Comparison of ENCODE assay signal across 8 mouse cellular contexts in genomic region chr6:135377583-135378319, GRCm38 (mm10). TPM values are rescaled to one million over a fixed set of nuclear protein-coding genes. Genes with fewer than 3 reads are reported as not detected.
DNase-seq lines count a peak whose midpoint lies in the region; ATAC-seq lines count a peak whose summit lies in the region.

No protein-coding gene starts in this region.

- H3K27me3 ChIP-seq in limb, embryonic 12.5 days = peaks cover 8% of the 10 kb centered on the region; the same call in 1 of the 2 replicates
- peaks cover 14% of the 10 kb centered on the region; the same call in 1 of the 2 replicates for H3K27me3 ChIP-seq in midbrain, embryonic 12.5 days
- no peaks in the 10 kb centered on the region for H3K27me3 ChIP-seq in splenic B cell, adult 2 months (ENCODE audit: control insufficient read depth, insufficient read depth, low read length, poor library complexity, severe bottlenecking)

- peak overlapping the region; percentile 46 for H3K4me2 ChIP-seq in limb, embryonic 12.5 days
- peak overlapping the region; percentile 52 for H3K4me2 ChIP-seq in midbrain, embryonic 12.5 days (replicated peaks)

- 25% methylated on average over 16 of the region's 16 CpGs for WGBS in limb, embryonic 12.5 days
- 23% methylated on average over 16 of the region's 16 CpGs for WGBS in midbrain, embryonic 12.5 days

- H3K9ac ChIP-seq in limb, embryonic 12.5 days (replicated peaks) = no peak overlapping the region
- no peak overlapping the region for H3K9ac ChIP-seq in midbrain, embryonic 12.5 days (replicated peaks)

- DNase-seq in 3T3-L1 (ENCODE audit: low read depth, low spot score) = peak; percentile 70
- DNase-seq in adrenal gland, adult (ENCODE audit: inconsistent age in 2 of 2, low spot score in 1 of 2) = peak; percentile 58 to 90
- peak; percentile 71 for DNase-seq in embryo, embryonic 10 days (ENCODE audit: low spot score)
- DNase-seq in kidney, adult 18-20 months = peak; percentile 69
- peak; percentile 75 for DNase-seq in splenic B cell, adult 2 months (ENCODE audit: low read depth, low spot score)

- H3K36me3 ChIP-seq in limb, embryonic 12.5 days = peaks cover 24% of the 10 kb centered on the region
- H3K36me3 ChIP-seq in midbrain, embryonic 12.5 days = no peaks in the 10 kb centered on the region
- no peaks in the 10 kb centered on the region for H3K36me3 ChIP-seq in splenic B cell, adult 2 months (ENCODE audit: control insufficient read depth, insufficient read depth, low read length, poor library complexity, severe bottlenecking)

- peaks cover 17% of the 10 kb centered on the region for H3K4me1 ChIP-seq in limb, embryonic 12.5 days (replicated peaks)
- H3K4me1 ChIP-seq in midbrain, embryonic 12.5 days = peaks cover 10% of the 10 kb centered on the region; the same call in 1 of the 2 replicates

- H3K4me3 ChIP-seq in limb, embryonic 12.5 days (replicated peaks) = peak overlapping the region; percentile 18; the same call in 1 of the 2 replicates
- peak overlapping the region; percentile 29 for H3K4me3 ChIP-seq in midbrain, embryonic 12.5 days

- no peaks in the 10 kb centered on the region for H3K9me3 ChIP-seq in limb, embryonic 12.5 days
- no peaks in the 10 kb centered on the region for H3K9me3 ChIP-seq in midbrain, embryonic 12.5 days

- ATAC-seq in granulocyte monocyte progenitor cell, adult 5-6 weeks (replicated peaks; ENCODE audit: poor library complexity, severe bottlenecking) = peak; percentile 86
- peak; percentile 11; the same call in 1 of the 2 replicates for ATAC-seq in limb, embryonic 12.5 days (ENCODE audit: insufficient number of reproducible peaks, insufficient read depth, low FRiP score, low TSS enrichment, low read depth)
- ATAC-seq in midbrain, embryonic 12.5 days (ENCODE audit: low FRiP score, low read depth) = peak; percentile 52; the same call in 1 of the 2 replicates

- H3K27ac ChIP-seq in limb, embryonic 12.5 days = no peak overlapping the region
- H3K27ac ChIP-seq in midbrain, embryonic 12.5 days (replicated peaks) = no peak overlapping the region

RNA-seq across cellular contexts. Expression of gene Emp1, which starts 15.4 kb away (rescaled TPM):
- not detected in 2 replicates for total RNA-seq in granulocyte monocyte progenitor cell, adult 5-6 weeks (2014; fragmentation: Nextera tagmentation)
- not detected in 2 replicates for total RNA-seq in granulocyte monocyte progenitor cell, adult 5-6 weeks (2017)
- polyA plus RNA-seq in limb, embryonic 12.5 days (2016; fragmentation: Nextera tagmentation; extraction: Ambion mirVana) = 38.0 and 39.4 TPM in 2 replicates
- 11.6 and 16.8 TPM in 2 replicates for polyA plus RNA-seq in midbrain, embryonic 12.5 days (2016; fragmentation: Nextera tagmentation; extraction: Ambion mirVana)

Comparison
In these comparisons a context has a peak if more than half of its experiments do, and no peak if none do; other contexts are left out.
1. ATAC-seq: peak in every context shown above with its lines; median percentile 86 in granulocyte monocyte progenitor cell, adult 5-6 weeks; 52 in midbrain, embryonic 12.5 days; 11 in limb, embryonic 12.5 days.